Mouse (Mus musculus) cerebral cortex, adult 2 months (tissue): ENCODE data around the gene Cebpa.

Source experiments
- WGBS: fragments of 180-500 bp; shearing (Covaris S2); methylation state at CpG from one replicate; pipeline ENCODE4 v1.1.7; 2018; 5-methylcytosine and 5-hydroxymethylcytosine counted together

Cebpa gene

DNA sequence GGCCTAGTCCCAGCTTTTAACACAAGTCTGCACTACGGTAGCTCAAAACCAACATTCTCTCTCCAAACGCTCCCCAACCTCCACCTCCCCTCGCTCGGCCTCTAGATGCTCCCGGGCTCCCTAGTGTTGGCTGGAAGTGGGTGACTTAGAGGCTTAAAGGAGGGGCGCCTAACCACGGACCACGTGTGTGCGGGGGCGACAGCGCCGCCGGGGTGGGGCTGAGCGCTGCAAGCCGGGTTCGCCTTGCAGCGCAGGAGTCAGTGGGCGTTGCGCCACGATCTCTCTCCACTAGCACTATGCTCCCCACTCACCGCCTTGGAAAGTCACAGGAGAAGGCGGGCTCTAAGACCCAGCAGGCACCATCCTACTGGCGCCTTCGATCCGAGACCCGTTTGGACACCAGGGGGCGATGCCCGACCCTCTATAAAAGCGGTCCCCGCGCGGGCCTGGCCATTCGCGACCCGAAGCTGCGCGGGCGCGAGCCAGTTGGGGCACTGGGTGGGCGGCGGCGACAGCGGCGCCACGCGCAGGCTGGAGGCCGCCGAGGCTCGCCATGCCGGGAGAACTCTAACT, at the start of gene Cebpa:
Gene Cebpa (plus strand): TSS at position 453 of the 573 bp plus-strand sequence.
- under 1% methylated on average over 50 of the region's 50 CpGs for WGBS

DNA sequence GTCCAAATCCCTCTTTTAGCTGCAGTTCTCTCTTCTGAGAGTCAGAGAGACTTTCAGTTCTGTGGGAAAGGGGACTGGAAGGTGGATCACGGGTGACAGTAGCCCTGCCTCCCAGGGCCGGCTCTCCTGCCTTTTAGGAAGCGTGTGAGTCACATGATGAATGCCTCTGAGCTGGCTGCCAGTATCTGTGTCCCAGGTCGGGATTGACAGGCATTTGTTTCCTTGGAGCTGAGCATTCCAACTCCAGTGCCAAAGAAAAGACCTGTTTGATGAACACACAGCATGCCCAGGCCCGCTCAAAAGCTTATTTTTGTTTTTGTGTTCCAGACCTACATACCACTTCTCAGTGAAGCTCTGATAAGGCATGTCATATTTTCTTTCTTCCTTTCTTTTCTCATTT, 42.4 kb upstream of the Cebpa start:
- WGBS: 60% methylated on average over 5 of the region's 5 CpGs

DNA sequence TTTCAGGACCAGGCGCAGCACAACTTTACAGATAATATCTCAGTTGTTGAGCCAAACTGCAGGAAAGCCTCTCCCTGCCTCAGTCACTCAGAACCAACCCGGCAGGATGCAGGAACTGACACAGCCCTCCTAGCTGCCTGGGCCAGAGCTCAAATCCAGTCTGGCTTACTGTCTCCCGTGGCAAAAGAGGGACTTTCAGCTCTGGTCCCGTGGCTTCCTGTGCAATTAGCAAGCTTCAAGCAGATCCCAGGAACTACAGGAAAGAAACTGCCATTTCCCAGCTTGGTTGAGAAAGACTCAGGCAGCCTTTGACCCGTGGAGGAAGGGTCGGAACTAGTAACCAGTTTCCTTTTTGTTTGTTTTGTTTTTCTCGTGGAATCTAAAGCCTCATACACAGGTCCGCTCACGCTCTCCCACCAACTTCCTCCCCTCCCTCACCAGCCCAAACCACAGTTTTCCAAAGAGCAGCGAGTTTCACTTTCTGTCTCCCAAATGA, 38.2 kb upstream of the Cebpa start:
- WGBS: 54% methylated on average over 10 of the region's 10 CpGs

DNA sequence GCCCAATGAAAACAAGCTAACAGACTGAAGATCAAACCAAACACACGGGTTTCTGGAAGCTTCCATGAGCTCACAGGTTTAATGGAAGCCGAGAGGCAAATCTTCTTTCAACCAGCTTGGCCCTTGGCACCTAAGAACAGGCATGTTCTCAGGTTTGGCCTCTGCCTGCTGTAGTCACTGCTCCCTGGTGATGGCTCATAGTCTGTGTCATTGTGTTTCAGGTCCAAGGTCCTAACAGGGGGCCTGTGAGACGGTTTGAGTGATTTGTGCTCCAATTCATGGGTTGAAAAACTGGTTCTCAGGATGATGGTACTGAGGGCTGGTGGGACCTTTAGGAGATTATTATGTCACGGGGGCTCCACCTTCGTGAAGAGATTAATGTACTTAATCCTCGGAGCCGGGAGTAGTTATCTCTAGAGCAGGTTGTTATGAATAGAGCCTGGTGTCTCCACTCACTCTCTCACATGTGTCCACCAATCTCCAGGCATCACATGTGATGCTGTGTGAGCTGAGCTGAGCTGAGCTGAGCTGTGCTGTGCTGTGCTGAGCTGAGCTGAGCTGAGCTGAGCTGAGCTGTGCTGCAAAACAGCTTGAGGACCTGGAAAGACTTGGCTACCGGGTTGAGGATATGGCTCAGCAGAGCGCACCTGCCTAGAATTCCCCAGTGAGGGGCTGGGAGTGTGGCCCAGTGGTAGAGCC, 37.5 kb upstream of the Cebpa start:
- 82% methylated on average over 9 of the region's 9 CpGs for WGBS

DNA sequence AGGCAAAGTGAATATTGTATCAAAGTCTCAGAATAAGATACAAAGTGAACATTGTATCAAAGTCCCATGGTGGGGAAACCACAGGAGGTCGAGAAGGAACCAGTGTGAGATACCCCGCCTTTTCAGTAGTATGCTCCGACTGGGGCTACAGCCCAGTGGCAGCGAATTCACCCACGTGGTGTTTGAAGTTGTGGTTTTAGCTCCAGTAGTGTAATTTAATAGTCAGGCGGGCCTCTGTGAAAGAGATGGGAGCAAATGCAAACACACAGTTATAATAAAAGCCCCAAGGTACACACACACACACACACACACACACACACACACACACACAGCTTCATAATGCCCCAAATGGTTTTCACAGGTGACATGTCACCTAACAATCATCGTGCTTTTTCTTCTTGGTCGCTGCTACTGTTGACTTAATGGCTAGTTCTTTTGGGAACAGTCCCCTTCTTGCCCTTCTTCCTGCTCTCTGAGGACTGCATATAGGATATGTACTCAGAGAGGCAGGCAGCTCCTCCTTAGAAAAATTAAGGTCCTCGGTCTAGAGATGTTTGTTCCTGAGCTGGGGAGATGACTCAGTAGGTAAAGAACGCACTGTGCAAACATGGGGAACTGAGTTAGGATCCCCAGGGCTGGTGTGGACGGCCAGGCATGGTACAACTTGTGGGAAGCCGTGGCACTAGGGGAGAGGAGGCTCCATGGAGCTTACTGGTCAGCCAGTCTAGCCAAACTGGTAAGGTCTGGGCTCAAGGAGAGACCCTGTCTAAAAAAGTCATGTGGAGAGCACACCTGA, 34.3 kb upstream of the Cebpa start:
- WGBS: 84% methylated on average over 12 of the region's 12 CpGs

DNA sequence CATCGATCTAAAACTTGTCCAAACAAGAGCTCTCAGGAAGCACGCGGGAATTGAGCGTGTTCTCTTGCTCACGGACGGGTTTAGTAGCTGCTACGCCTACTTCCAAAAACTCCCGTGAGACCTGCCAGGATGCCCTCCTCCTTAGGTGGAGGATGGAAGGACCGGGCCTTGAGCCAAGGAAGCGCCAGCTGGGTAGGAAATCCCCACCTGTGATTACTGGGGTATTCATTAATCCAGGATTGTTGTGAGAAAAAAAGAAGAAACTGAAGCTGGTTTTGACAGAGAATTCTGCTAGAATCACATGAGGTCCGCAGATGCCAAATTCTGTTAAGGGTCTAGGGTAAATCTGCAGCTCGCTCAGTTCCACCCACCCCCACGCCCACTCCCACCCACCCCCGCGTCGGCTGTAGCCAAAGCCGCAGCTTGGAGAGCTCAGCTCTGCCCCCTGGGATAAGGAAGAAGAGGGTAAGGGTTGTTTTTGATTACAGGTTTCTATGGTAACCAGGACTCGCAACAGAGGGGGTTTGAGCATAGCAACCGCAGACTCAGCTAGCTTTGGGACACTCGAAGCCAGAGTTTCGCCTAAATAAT, 32.7 kb upstream of the Cebpa start:
- 1% methylated on average over 21 of the region's 21 CpGs for WGBS

DNA sequence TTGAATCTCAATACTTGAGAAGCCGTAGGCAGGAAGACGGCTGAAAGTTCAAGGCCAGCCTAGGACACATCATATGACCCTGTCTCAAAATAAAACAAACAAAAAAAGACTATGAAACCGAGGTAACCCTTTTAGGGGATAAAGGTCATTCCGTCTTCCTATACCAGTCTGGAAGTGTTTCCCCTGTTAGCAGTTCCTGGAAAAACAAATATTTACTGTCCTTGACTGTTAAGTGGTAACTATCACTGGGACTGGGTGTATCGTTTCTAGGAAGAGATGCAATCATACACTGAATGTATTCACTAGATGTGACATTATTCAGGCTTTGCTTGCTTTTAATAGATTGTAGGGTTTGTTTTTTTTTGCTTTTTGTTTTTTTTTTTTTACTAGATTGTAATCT, 28.5 kb upstream of the Cebpa start:
- WGBS: 78% methylated on average over 5 of the region's 5 CpGs

DNA sequence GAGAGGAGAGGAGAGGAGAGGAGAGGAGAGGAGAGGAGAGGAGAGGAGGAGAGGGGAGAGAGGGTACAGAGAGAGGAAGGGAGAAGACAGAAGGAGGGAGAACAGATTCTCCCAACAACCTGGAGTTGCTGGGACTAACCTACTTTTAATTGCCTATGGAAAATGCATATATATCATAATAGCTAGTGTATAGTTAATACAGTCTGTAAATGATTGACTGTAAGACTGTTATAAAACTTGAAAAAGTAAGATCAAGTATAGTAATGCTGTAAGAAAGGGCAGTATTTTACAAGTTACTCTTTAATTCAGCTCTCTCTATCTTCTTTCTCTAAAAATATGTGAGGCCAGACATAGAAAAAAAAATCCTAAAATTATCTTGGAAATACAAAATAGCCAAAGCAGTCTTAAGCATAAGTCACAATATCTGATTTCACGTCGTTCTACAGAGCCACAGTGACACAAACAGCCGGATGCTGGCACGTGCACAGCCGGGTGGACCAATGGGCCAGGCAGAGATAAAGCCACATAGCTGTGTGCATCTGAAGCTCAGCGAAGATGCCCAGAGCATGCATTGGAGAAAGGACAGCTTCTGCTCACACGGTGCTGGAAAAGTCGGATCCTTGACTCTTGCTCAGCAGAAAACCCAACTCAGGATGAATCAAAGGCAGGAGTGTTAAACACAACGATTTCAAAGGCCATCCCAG, 24.0 kb upstream of the Cebpa start:
- 64% methylated on average over 9 of the region's 9 CpGs for WGBS

DNA sequence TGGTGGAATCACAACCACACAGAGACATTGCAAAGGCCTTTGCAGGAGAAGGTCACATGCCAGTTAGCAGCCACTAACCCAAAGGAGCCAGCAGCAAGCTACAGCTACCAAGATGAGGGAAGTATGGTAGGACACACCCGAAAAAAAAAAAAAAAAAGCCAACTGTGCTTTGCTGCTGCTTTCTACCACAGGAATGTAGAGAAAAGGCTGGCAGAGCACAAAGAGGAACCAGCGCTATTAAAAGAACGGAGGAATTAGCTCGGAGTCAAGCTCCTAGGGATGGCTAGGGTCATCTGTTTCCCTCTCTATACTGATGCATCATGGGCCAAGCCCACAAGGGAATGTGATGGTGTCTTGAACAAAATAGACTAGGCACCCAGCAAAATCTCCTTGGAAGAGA, 20.3 kb upstream of the Cebpa start:
- WGBS: 66% methylated on average over 4 of the region's 4 CpGs

DNA sequence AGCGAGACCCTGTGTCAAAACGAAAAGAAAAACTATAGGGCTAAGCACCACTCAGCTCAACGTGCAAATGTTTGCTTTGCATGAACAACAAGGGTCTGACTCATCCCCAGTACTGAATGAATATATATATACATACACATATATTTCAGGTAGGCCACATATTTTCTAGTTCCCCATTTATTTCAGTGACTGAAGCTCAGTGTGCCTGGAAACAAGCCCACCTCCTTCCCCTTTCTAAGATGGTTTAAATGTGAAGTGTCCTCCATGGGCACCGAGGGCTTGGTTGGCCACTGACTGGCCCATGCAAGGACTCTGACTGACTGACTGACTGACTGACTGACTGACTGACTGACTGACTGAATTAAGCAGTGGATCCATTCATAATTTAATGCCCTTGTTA, 19.6 kb upstream of the Cebpa start:
- 84% methylated on average over 4 of the region's 4 CpGs for WGBS

DNA sequence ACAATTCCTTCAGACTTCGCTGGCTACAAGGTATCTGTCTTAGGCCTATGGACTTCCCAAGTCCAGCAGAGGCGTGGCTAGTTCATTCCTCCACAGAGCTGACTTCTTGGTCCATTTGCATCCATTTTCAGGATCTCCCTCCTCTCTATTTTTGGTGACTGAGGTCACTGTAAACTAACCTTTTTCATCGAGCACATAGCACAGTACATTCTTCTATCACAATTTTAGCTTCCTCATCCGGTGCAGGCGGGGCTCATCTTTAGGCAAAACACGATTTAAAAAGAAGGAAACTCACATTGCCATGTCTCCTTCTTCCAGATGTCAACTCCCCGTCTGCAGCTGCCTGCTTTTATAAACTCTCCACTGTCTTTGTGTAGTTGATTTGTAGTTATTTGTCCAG, 12.5 kb upstream of the Cebpa start:
- 77% methylated on average over 7 of the region's 7 CpGs for WGBS

DNA sequence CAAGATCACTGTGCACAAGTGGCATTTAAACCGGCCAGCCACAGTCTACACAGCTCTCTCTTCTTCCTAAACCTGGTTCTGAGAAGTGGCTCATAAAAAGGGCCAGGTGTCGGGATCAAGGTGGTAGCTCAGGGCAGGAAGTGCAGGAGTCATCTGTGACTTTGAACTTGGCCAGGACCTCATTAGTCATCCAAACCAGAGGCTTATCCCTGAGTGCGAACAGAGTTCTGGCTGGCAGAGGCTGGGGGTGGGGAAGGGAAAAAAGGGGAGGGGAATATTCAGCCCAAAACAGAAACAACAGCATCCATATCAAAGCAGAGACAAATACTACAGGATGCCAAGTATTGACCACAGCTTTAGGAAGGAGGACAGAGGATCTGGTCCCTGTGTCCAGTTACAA, 11.5 kb upstream of the Cebpa start:
- 63% methylated on average over 3 of the region's 3 CpGs for WGBS

DNA sequence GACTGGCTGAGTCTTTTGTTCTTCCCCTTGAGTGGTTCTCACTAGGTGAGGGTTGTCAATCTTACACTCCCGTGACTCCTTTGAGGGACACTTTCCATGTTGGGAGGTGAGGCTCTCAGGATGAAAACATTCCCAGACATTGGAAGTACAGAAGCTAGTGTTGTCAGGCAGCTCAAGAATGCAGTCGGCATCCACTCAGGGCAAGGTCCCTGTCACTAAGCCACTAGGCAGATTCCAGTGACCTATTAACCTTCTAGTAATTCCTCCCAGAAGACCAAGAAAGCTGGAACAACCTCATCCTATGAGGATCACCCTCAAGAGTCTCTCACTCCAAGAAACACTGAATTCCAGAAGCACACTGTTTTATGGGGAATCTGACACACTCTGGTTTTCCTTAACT, 11.0 kb upstream of the Cebpa start:
- 75% methylated on average over 2 of the region's 2 CpGs for WGBS

DNA sequence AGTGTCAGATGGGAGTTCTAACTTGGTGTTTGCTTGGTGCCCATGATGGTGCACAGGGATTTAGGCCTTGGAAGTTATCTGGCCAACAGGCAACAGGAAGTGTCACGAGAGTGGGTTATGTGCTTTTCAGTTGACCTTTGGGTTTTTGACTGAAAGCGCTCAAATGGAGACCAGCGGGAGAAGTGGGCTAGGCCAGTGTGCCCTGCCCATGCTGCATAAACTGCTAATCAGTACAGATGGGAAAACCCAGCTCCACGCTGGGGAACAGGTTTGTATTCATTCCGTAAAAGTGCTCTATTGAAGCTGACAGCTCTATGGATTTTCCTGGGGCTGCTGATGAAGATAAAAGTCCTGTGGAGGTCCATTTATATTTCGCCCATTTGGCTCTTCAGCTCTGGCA, 10.4 kb upstream of the Cebpa start:
- 92% methylated on average over 6 of the region's 6 CpGs for WGBS

DNA sequence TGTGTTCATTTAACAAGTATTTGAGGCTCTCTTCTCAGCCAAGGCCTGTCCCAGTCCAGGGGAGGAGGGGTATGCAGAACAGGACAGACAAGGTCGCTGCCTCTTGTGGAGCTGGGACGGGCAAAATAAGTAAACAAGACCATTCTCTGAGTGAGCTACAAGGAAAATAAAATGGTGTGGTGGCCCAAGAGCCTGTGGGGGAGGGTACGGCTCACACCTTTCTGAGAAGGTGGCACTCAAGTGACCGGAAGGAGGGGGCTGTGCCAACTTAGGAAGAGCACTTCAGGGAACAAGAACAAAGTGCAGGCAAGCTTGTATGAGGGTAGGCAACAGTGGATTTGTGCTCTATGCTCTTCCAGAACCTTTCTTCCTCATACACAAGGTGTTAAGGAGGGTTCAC, 6.0 kb upstream of the Cebpa start:
- WGBS: 79% methylated on average over 4 of the region's 4 CpGs

DNA sequence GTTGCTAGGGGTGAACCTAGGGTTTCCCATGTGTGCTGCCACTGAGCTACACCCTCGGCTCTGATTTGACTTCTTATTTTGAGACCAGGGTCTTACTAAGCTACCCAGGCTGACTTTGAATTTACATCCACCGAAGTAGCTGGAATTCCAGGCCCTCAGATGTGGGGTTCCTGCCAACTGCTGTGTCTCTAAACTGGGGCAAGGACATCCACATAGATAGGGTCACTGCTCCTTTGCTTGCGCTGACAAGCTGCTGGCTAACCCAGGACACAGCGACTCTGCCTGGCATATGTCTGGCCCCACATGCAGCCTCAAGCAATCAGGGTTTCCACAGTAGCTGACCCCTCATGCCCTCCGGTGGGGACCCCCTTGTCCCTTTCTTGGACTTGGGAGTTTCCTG, 5.4 kb upstream of the Cebpa start:
- WGBS: 86% methylated on average over 5 of the region's 5 CpGs

DNA sequence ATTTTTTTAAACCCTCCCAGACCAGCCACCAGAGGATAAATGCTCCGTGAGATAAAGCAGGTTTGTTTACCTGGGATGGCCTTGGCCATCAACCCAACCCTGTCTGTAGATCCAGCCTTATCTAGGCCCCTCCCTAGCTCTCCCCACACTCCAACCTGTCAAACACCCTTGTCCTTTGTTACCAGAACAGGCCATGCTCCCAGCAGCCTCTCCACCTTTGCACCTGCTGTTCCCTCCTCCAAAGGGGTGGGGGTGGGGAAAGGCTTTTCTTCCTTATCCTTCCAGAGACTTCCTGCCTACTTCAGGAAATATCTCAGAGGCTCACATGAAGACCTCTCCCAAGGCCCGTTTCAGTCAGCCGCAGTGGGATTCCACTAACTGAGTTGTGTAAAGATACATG, 2.6 kb upstream of the Cebpa start:
- 80% methylated on average over 3 of the region's 3 CpGs for WGBS

DNA sequence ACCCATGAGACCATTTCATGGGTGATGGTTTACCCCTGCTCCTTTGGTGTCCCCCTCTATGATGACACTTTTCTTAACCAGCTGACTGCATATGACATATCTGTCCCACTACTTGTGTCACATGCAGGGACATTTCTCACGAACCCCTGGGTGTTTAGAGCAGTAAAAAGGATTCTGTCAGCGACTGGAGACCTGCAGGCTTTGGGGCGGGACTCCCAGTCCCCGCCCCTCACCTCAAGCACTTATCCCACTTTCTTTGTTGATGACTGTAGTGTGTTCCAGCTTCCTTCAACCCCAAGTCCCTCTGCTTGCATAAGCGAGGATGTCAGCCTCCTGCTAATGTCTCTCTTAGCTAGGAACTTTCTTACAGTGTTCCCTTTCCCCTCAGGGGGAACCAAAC, 2.0 kb upstream of the Cebpa start:
- WGBS: 84% methylated on average over 5 of the region's 5 CpGs

DNA sequence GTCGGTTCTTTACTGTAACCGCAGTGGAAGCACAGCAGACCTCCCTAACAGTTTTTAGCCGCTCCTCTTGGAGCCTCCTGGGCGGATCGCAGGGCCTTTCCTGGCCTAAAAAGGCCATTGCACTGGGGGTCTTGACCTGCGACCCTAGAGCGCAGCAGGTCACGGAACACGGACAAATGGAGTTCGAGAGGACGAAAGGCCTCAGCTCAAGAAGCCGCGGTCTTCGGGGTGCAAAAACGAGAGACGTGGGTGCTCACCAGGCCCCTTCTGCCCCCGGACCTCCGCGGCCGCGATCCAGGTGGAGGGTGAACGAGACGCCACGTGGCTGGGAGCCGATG, 1.4 kb upstream of the Cebpa start:
- 10% methylated on average over 25 of the region's 25 CpGs for WGBS

DNA sequence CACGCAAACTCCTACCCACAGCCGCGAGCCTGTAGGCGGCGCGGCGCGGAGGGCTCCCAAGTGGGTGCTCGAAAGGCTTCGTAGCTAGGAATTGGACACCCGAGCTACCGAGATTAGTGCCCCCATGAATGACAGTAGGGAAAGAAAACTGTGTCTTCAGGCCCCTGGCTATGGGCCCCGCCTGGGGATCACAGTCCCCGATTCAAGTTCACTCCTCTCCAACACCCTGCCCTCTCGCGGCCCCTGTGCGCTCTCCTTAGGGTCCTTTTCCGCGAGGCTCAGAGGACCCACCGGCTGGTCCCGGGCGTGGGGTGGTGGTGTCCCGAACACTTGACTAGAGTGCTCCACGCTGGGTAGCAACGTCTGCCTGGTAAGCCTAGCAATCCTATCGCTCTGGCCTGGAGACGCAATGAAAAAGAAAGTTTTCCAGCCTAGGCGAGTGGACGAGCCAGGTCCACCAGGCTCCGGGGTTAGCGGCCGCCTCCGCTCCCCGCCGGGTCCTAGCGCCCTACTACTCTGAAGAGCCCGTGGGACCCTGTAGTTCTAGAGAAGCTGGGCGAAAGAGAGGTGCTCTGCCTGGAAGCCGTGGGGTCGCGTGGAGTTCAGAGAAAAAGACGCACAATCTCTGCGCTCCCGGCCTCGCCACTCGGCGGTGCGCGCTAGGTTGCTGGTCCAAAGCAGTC, 853 bp upstream of the Cebpa start:
- WGBS: under 1% methylated on average over 49 of the region's 49 CpGs

DNA sequence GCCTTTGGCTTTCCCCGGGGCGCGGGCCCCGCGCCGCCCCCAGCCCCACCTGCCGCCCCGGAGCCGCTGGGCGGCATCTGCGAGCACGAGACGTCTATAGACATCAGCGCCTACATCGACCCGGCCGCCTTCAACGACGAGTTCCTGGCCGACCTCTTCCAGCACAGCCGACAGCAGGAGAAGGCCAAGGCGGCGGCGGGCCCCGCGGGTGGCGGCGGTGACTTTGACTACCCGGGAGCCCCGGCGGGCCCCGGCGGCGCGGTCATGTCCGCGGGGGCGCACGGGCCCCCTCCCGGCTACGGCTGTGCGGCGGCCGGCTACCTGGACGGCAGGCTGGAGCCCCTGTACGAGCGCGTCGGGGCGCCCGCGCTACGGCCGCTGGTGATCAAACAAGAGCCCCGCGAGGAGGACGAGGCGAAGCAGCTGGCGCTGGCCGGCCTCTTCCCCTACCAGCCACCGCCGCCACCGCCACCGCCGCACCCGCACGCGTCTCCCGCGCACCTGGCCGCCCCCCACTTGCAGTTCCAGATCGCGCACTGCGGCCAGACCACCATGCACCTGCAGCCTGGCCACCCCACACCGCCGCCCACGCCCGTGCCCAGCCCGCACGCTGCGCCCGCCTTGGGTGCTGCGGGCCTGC, 533 bp downstream of the Cebpa start:
- under 1% methylated on average over 82 of the region's 83 CpGs for WGBS
